Mouse (Mus musculus) spleen, postnatal 4 days (tissue): ENCODE data around the gene Lrig1.

Experiments used
- DNase-seq, 2 experiments: peaks; one replicate each; pipeline ENCODE4 v3.0.0; 2022; ENCODE audit warnings: low spot score in 2 of 2

The Lrig1 gene

DNA sequence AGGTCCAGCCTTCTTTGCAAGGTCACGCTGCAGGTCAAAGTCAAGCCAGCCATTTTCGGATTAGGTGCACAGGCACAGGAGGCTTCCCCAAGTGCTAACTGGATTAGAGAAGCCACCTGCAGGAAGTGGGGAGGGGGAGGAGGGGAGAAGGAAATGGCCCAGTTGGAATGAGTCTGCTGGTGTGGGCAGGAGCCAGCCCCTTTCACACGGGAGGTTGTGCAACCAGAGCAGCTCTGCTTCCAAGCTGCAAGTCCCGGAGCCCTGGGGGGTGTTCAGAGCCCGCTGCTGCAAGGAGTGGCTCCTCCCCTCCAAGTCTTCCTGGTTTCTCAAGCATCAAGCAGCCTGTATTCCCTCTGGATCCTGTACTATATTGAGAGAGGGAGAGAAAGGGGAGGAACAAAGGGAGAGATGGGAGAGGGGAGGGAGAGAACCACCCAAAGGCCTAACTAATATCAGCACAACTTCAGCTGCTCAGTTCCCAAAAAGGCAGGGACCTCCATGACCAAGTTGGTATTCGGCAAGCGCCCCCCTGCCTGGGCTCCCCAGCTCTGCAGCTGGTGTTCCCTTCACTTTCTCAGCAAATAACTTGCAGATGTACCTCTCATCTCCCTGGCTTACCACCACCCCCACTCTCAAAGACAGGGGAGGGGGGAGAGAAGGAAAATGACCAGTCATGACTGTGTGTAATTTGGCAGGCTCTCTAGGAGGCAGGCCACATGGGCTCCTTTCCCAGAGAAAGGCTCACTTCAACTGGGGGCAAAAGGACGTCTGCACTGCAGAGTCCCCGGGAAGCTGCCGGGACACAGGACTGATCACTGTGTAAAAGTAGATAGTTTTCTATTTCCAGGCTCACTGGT lies 52.2 kb downstream of the Lrig1 start:
- DNase-seq = no peak

DNA sequence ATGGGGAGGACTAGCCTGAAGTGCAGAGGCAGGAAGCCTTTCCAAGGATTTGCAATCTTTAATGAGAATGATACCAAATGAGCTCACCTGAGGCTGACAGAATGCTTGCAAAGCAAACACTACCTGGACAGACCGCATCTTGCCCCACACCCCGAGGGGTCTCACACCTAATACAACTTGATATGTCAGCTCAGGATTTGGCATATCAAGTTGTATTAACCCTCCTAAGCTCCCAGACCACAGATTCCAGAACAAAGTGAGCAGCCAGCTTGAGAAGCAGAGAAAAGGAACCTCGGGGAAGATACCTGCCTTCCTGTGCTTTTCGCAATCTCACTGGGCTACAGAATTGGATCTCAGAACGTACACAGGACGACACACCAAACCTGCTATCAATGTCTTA lies 53.1 kb downstream of the Lrig1 start:
- no peak for DNase-seq

DNA sequence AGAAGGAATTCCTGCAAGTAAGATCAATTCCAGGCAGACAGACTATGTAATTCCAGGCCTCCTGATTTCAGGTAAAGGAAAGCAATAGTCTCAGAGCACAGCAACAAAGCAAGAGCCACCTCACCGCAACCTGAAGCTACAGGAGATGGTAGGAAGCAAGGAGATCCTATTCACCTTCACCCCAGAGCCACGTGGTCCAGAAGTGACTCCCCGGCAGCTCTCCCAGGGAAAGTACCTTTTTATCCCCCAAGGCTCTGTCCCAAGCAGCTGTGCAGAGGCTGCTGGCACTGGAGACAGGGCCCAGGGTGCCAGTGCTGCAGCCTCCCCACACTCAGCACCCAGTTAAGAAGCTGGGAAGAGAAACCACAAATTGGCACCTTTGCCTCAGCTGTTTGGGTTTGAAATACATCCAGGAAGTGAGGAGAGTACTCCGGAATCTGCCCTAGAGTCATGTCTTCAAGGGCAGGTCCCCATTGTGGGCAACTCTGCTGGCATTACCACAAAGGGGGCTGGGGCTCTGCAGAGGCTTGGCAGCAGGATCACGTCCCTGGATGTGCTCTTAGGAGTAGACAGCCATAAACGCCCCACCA lies 53.6 kb downstream of the Lrig1 start:
- DNase-seq = no peak

DNA sequence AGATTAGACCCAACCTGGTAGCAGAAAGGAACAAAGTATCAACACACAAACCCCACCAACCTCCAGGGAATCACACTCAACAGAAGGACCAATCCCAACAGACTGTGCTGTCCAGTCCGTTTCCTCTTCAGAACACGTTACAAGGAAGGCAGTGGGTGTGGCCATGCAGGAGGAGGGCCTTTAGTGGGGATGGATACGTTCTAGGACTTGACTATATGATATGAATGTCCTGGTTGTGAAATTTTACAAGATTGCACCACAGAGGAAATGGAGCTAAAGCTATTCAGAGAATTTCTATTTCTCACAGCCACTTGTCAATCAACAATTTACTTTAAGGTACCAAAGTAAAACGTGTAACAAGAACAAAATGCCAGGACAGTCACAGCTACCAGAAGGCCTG lies 54.2 kb downstream of the Lrig1 start:
- DNase-seq = no peak

DNA sequence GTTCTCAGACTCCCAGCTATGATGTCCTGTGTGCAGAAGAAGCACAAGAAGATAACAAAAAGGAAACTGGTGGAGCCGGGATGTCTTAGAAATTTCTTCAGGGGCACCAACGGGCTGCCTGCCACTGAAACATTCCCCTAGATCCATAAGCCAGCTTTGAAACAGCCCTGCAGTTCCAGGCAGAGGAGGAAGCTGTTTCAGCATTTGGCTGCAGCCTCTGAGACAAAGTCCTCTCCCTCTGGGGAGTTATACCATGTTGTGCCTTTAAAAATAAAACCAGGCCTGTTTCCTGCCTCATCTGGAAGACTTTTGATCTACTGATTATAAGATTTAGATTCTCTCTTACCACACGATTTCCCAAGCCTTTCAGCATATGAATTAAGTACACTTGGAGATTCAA lies 55.3 kb downstream of the Lrig1 start:
- no peak for DNase-seq

DNA sequence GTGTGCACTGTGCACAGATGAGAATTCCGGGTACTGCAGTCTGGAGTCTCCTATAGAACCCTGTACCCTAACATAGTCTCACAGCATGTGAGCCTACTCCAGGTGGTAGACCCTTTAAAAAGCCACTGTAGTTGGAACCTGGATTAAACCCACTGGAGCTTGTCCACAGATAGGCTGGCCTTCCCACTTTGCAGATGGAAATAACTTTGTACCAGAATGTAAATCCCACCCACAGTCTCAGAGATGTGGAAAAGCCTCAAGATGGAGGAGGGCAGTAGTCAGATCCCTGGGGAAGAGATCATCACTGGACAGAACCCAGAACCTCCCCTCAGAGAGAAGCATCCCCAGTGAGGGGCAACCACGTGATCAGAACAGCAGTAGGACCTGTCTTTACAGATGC lies 56.0 kb downstream of the Lrig1 start:
- no peak for DNase-seq

DNA sequence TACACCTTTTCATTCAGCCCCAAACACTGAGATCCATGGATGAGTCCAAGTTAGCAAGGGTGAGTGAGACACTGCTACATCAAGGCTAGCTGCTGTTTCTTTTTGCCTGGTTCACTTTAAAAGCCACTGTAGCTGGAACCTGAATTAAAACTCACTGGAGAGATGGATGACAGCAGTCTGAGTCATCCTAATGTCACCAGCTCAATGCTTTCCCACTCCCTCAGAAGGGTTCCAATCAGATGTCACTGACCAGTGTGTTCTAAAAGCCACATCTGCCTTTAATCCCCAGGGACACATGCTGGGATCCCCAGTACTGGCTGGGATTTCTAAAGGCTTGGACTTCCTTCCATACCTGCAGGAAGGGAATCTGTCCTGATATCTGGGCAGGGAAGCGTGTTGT lies 57.9 kb downstream of the Lrig1 start:
- DNase-seq = no peak

DNA sequence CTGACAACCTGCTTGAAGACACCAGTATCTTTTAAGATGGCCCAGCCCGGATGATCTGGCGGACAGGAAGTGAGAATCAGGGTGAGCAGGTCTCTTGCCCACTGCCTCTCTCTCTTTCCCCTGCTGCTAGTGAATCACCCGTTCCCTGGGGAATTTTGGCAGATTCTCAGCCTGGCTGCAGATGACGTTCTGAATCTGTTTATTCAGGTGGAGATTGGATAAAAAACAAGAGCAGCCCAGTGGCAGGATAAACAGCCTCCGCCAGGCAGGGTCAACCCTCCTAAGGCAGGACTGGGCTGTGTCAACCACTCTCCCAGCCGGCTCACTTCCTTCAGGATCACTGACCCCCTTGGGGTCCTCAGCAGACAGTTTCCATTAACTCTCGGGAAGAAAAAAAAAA lies 59.7 kb downstream of the Lrig1 start:
- DNase-seq = no peak

DNA sequence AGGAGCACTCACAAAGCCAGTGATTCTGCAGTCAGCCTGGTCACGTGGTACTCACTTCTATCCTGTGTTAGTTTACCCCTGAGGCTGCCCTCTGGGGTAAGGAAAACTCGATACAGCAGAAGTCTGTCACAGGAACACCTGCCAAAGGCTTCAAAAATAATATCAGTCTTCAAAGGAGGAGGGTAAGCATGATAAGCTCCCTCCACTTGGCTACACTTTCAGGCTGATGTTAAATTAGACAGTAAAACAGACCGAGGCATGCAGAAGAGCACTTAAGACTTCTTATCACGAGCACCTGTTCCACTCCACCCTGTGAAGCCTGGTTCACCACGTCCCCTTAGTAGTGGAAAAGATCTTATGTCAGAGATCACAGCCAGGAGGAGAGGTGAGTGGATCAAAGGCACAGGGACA lies 62.9 kb downstream of the Lrig1 start:
- no peak for DNase-seq

DNA sequence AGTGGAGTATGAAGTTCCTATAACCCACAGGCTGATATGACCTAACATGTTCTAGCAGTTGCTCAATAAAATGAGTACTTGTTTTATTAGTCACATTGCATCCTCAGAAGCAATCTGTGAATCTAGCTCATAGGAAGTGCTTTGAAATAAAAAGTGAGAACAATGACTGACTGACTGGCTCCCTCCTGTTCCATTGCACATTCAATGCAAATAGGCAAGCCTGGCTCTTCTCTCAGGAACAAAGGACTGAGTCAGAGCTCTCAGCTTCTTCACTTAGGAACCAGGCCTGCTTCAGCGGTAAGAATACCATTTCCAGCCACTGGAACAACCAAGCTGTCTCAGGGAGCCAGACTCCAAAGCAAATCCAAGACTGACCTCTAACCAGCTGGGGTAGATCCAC lies 64.6 kb downstream of the Lrig1 start:
- DNase-seq = no peak

DNA sequence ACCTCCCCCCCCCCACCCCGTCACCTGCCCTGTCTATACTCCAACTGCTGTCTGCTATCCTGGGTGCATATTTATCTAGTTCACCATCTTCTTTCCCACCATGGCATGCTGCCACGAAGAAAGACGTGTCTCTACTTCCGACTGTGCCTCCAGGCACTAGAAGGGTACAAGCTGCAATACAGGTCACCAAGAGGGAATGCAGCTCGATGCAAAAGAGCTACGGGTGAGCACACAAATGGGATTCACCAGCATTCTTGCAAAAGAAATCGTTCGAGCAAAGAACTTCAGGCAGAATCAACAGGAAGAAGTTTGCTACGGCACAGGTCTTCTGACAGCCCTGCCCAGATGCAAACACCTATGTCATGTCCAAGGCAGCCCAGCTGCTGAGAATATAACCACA lies 65.2 kb downstream of the Lrig1 start:
- DNase-seq = no peak

DNA sequence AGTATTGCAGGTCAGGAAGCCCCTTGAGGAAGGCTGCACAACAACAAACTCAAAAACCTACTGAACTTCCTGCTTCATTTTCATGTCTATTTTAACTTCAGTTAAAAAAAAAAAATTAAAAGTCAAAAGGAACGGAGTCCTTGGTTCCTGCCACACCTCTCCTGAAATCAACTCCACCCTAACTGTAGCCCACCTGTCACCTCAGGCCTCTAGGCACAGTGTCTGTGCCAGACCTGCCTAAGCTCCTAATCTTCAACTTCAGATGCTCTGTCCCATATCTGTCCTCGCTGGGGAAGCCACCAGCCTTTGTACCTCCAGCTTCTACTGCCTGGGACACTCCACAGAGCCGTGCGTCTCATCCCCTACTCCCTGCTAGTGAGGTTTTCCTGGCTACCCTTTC lies 65.7 kb downstream of the Lrig1 start:
- no peak for DNase-seq

DNA sequence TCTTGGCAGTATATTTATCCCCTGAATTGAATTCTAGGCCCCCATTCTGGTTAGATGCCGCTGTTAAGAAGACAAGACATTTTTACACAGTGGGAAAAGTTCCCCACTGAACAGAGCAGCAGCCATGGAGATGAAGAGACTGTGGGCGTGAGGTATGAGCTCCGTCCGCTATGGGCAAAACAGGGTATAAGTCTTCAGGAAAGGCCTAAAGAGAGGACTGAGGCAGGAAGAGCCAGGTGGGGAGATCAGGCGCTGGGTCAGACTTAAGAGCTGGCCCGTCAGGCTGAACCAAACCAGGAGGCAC lies 68.2 kb downstream of the Lrig1 start:
- no peak for DNase-seq

DNA sequence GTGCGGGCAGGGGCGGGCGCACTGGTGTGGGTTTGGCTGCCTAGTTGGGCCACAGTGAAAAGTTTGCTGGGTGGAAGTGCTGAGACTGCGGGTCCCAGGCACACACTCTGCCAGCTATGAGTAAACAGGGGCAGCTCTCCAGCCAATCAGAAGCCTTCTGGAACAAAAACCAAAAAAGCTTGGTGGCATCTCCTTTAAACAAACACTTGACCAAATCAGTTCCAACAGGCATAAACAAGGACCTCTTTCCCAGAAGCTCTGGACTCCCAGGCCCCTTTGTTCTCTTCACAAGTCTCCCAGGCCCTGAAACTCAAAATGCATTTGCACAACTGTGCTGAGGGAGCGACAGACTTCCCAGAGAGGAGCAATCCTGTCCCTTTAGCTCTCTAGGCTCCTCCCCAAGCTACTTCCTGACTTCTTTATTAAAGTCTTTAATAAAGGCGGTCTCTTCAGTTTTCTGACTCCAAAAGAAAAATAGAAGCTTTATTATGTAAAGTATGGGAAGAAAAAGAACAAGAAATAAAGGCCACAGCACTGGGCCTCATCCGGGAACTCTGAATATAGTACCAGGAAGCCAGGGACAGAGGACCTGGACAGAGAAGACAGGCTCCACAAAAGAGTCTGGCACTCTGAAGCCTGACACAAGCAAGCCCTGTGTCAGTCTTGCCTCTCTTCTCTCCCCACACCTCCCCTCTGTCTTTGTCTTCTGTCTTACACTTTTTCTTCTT lies 68.7 kb downstream of the Lrig1 start:
- no peak for DNase-seq

DNA sequence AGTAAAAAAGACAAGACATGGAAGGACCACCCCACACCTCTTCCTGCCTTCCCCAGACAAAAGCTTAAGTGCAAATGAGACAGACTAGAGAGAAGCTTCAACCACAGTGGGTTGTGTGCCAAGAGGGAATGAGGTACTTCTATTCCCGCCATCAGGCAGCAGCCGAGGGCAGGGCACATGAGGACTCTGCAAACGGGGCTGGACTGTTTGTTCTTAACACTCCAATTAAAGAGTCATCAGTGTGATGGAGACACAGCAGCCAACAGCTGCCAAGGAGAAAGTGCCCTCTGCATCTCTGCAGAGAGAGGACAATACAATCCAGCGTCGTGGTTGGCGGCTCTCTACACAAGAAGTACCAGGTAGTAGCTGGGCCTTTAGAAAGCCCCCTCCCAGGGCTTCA lies 71.2 kb downstream of the Lrig1 start:
- DNase-seq = no peak

DNA sequence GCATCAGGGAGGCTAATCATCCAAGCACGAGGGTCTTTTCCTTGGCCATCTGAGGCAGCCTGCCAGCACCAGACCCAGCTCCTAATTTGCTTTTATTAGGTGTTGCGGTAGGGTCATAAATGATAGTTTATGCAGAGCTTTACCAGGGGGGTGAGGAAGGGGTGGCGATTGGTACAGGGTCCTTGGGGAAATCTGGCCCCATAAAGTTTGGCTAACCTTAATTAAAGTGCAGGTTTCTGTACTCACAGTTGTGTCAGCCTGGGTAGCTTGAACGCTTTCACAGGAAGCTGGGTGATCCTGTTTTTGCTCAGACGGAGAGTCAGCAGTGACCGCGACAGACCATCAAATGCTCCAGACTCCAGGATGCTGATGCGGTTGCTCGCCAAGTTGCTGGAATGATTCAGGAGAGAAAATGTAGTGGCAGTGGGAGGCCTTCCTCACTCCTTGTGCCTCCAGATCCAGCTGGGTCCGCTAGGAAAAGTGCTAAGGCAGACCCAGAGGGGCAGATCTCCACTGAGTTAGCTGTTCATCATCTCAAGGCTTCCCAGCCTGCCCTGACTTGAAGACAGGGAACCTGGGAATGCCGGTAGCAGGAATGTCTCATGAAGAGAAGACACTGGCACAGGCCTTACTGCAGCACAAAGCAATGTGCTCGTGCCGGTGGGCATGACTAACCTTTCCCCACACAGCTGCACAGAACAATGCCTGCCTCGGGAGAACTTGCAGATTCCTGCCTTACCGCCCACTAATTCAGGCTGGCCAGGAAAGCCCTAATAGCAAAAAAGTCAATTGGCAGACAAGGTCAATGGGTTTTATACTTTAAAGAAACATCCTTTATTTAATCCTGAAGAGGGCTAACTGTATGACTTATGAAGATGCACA lies 72.0 kb downstream of the Lrig1 start:
- DNase-seq = no peak

DNA sequence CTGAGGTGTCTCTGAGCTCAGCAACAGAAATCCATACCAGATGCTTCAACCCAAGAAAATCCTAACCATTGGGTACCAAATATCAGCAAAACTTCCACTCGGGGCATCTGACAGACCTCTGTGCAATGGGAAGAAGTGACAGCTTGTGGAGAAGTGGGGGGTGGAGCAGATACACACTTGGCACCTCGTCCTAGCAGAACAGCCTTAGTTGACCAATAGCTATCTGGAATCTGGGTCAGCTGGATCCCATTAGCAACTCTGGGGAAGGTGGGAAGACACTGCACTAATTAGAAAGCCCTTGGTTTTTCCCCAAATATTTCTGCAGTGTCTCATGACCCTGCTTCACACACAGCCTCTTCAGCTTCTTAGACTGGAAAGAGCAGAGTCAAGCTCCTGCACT lies 73.2 kb downstream of the Lrig1 start:
- DNase-seq = no peak

DNA sequence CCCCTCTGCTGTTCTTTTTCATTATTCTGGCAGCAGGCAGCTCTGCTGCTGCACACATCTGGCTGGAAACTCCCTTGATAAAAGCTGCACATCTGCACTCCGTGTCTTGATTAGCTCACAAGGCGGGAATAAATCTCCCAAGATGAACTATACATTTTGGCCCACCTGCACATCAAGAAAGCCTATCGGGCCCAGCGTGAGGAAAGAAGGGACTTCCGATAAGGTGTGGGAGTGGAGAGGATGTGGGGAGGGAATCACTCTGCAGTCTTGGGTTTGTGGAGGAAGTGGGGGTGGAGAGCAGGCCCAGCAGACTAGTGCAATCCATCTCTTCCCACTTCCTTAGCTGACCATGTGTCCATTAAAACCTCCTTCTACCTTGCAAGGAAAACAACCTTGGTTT lies 74.1 kb downstream of the Lrig1 start:
- DNase-seq = no peak

DNA sequence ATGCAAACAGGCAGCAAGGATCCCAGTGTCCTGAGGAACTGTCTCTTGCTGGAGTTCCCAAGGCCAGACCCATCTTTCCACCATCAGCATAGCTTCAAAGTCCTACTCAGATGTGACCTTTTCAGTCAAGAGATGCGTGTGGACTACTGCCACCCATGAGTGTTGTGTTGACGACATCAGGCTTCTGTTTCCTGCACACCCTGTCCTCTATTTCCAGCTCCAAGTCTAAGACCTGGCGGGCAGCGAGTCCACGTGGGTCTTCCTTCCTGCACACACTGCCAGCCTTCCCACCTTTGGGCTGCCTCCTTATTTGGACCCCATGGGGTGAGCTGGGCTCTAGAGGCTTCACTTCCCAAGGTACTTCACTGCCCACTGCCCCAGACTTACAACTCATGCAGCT lies 75.4 kb downstream of the Lrig1 start:
- DNase-seq = no peak

DNA sequence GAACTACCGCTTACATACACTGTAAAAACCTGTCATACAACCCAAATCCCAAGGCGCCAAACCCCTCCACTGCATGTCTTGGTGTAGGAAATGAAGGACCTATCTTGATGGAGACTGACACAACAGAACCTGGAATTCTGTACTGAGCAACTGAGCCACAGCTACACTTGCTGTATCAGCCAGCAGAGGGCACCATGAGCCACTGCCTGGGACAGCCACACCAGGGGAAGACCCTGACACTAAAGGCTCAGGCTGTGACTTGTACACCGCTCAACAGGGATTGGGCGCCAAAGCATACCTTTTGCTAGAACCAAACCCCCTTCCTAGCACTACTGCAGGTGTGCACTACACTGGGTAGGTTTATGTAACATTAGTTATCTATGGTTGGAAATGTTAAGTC lies 77.0 kb downstream of the Lrig1 start:
- peak; percentile 37 to 73 for DNase-seq

DNA sequence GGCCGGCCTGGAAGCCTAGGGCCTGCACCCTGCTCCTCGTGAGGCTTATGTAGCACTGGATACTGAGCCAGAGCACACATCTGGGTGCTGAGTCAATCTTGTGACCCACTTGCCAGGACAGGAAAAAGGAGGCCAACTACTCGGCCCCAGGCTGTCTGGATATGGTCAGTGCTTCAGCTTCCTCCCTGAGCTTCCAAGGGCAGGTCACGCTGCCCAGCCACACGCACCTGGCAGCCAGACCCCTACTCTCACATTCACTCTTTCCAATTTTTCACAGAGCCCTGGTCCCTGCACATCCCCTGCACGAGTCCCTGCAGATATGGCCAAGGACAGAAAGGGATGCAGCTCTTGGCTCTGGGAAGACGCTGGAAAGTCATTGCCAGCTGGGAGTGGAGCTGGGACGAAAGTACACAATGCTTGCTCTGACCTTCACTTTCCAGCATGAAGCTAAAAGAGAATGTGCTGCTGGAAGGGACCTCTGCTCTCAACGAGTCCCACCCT lies 79.1 kb downstream of the Lrig1 start:
- DNase-seq = no peak

DNA sequence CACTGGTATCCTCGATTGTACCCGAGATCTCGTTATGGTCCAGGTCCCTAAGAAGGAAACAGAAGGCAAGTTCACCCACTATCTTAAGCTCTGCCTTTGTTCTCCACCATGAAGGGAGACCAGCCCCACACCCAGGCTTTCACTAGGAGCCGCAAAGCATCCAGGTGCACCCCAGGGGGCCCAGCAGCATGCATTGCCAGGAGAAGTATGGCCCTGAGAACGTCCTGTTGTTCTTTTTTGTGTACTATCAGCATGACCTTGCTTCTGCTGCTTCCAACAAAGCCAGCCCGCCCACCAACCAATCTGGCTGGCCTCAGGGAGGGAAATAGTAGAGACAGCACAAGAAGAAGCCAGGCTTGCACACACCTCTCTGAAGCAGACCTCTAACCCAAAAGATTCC lies 79.7 kb downstream of the Lrig1 start:
- no peak for DNase-seq
